Mouse (Mus musculus) bone marrow macrophage, adult 2 months (primary cell): ENCODE measurements at regions not wholly inside any gene's neighbourhood (a gene's known extent, or its start where the extent isn't known, plus 50 kb on each side); places are given as distances from the start of the nearest gene placed in this dataset.

ENCODE experiments used
- CTCF ChIP-seq: IDR thresholded peaks from 2 replicates; pipeline ENCODE4 v1.5.1; 2012; ENCODE audit warnings: low read depth, mild to moderate bottlenecking, low read length, moderate library complexity
- POLR2A ChIP-seq: IDR thresholded peaks from 2 replicates; pipeline ENCODE4 v1.6.1; 2012; ENCODE audit warnings: mild to moderate bottlenecking, low read depth, low read length, borderline replicate concordance

- TF ChIP-seq CTCF = no peak
- no peak for TF ChIP-seq POLR2A
Measured at GRCm38 (mm10) chr5:64437720-64438119, 281.6 kb downstream of the Tbc1d1 start.
